Mouse (Mus musculus) brain, embryonic 14.5 days (tissue): ENCODE measurements at regions not wholly inside any gene's neighbourhood (a gene's known extent, or its start where the extent isn't known, plus 50 kb on each side); places are given as distances from the start of the nearest gene placed in this dataset.
"Not testable (repeated sequence)": the region's sequence is repeated elsewhere in the genome, so short reads cannot be mapped to it uniquely, and the experiment has no call there.

Experiments used
- CTCF ChIP-seq: fragments of 200-500 bp; IDR thresholded peaks from 2 replicates; pipeline ENCODE4 v1.5.1; 2012; ENCODE audit warnings: inconsistent platforms, mild to moderate bottlenecking, moderate library complexity, borderline replicate concordance; ENCODE audit not compliant: insufficient read depth, insufficient read length; ENCODE audit errors: extremely low read depth
- POLR2A ChIP-seq: fragments of 200-500 bp; IDR thresholded peaks from 2 replicates; pipeline ENCODE4 v1.6.1; 2012; ENCODE audit warnings: mild to moderate bottlenecking, inconsistent platforms, borderline replicate concordance; ENCODE audit not compliant: poor library complexity, insufficient read depth, insufficient read length, severe bottlenecking; ENCODE audit errors: extremely low read depth

- not testable (repeated sequence) for TF ChIP-seq POLR2A, CTCF
These were observed 85.5 kb upstream of the Lemd2 start for GRCm38 (mm10) chr17:27289804-27290203.
